Mouse (Mus musculus): ENCODE measurements around the gene Cep170. TPM values are rescaled to one million over a fixed set of nuclear protein-coding genes. Genes with fewer than 3 reads are reported as not detected.

Cep170 gene
- polyA plus RNA-seq, 1 experiment = 22.9 TPM

GRCm38 (mm10) chr1:176760673-176761072, 53.2 kb downstream of the Cep170 start:
- Histone ChIP-seq H3K4me1 (replicated peaks; ENCODE audit: control insufficient read depth, insufficient read depth, low read length) (no peaks in the 10 kb centered on the region), H3K36me3 (ENCODE audit: control insufficient read depth, insufficient read depth, low read length) (peaks cover 21% of the 10 kb centered on the region), H3K4me3 (ENCODE audit: control insufficient read depth, insufficient read depth, low read length) (no peak overlapping the region), H3K27me3 (ENCODE audit: control insufficient read depth, insufficient read depth, low read length) (no peaks in the 10 kb centered on the region), H3K27ac (ENCODE audit: control insufficient read depth, insufficient read depth, low read length) (no peak overlapping the region)
- 97% methylated on average over 1 of the region's 1 CpGs for WGBS
- TF ChIP-seq POLR2A (IDR thresholded peaks at IDR 0.05; ENCODE audit: control insufficient read depth, extremely low read depth, insufficient read depth, low read length, poor library complexity) = no peak
- no peak for TF ChIP-seq CTCF (IDR thresholded peaks at IDR 0.05; ENCODE audit: borderline replicate concordance, control insufficient read depth, extremely low read depth, insufficient read depth, low read length, poor library complexity)
- DNase-seq = no peak

GRCm38 (mm10) chr1:176755586-176755985, 58.3 kb downstream of the Cep170 start:
- no peak for DNase-seq
- no peaks in the 10 kb centered on the region for H3K27me3 ChIP-seq (ENCODE audit: control insufficient read depth, insufficient read depth, low read length)
- no peak for TF ChIP-seq POLR2A (IDR thresholded peaks at IDR 0.05; ENCODE audit: control insufficient read depth, extremely low read depth, insufficient read depth, low read length, poor library complexity)
- TF ChIP-seq CTCF (IDR thresholded peaks at IDR 0.05; ENCODE audit: borderline replicate concordance, control insufficient read depth, extremely low read depth, insufficient read depth, low read length, poor library complexity) = no peak
- H3K4me3 ChIP-seq (ENCODE audit: control insufficient read depth, insufficient read depth, low read length) = no peak overlapping the region
- peaks cover 31% of the 10 kb centered on the region for H3K36me3 ChIP-seq (ENCODE audit: control insufficient read depth, insufficient read depth, low read length)
- 97% methylated on average over 9 of the region's 9 CpGs for WGBS
- no peak overlapping the region for H3K27ac ChIP-seq (ENCODE audit: control insufficient read depth, insufficient read depth, low read length)
- H3K4me1 ChIP-seq (replicated peaks; ENCODE audit: control insufficient read depth, insufficient read depth, low read length) = no peaks in the 10 kb centered on the region

DNA sequence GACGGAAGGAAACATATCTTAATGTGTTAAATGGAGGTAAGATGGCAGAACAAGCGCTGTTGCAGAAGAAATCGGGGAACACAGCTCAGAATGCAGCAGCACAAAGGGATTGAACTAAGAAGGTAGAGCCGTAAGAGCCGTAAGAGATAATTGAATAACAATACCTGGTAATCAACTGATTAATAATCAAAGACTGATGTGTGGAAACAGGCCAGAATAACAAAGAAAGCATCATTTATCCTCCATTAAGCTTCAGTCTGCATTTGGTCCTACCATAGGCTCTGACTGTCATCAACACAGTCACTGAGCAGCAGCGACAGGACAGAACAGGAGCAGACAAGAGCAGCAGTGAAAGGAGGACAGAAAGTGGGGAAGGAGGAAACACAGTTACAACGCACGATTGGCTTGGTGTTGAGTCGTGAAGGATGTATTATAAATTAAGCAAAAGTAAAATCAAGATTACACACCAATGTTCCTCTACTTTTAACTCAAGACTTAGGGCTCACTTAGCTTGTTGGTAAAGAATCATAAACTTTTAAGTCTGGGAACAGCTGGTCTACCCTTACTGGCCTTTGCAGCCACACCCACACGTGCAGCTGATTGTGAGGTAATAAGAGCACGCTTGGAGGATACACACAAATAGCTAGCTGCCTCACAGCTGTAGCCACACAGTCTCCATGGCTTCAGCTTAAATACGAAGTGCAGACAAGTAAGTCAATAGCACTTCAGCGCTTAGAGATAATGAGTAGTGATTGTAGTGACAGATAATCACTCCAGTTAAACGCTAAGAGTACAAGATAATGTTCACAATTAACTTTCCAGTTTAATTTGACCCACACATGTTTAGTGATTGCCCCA, 59.8 kb downstream of the Cep170 start:
- H3K27me3 ChIP-seq (ENCODE audit: control insufficient read depth, insufficient read depth, low read length) = no peaks in the 10 kb centered on the region
- H3K4me3 ChIP-seq (ENCODE audit: control insufficient read depth, insufficient read depth, low read length) = no peak overlapping the region
- H3K36me3 ChIP-seq (ENCODE audit: control insufficient read depth, insufficient read depth, low read length) = peaks cover 31% of the 10 kb centered on the region
- WGBS = 96% methylated on average over 14 of the region's 14 CpGs
- no peak overlapping the region for H3K27ac ChIP-seq (ENCODE audit: control insufficient read depth, insufficient read depth, low read length)
- DNase-seq = no peak
- no peaks in the 10 kb centered on the region for H3K4me1 ChIP-seq (replicated peaks; ENCODE audit: control insufficient read depth, insufficient read depth, low read length)
- TF ChIP-seq POLR2A (IDR thresholded peaks at IDR 0.05; ENCODE audit: control insufficient read depth, extremely low read depth, insufficient read depth, low read length, poor library complexity) (no peak), CTCF (IDR thresholded peaks at IDR 0.05; ENCODE audit: borderline replicate concordance, control insufficient read depth, extremely low read depth, insufficient read depth, low read length, poor library complexity) (no peak)

DNA sequence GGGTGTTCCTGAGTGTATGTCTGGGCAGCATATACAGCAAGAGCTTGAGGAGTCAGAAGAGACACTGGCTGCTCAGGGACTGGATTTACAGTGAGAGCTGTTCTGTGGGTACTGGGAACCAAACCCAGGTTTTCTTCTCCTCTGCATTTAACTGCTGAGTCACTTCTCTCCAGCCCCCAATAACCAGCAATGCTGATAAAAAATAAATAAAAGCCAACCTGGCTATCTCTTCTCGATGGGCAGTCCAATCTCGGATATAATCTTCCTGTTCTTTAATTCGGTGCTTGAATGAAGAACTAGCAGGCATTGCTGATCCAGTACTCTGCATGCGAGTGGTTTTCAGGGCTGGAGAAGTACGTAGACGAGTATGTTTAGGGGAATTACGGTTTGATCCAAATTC, 64.2 kb downstream of the Cep170 start:
- H3K27ac ChIP-seq (ENCODE audit: control insufficient read depth, insufficient read depth, low read length) = no peak overlapping the region
- no peaks in the 10 kb centered on the region for H3K27me3 ChIP-seq (ENCODE audit: control insufficient read depth, insufficient read depth, low read length)
- peaks cover 6% of the 10 kb centered on the region; the same call in 1 of the 2 replicates for H3K36me3 ChIP-seq (ENCODE audit: control insufficient read depth, insufficient read depth, low read length)
- no peak for DNase-seq
- no peak overlapping the region for H3K4me3 ChIP-seq (ENCODE audit: control insufficient read depth, insufficient read depth, low read length)
- no peak for TF ChIP-seq POLR2A (IDR thresholded peaks at IDR 0.05; ENCODE audit: control insufficient read depth, extremely low read depth, insufficient read depth, low read length, poor library complexity)
- no peak for TF ChIP-seq CTCF (IDR thresholded peaks at IDR 0.05; ENCODE audit: borderline replicate concordance, control insufficient read depth, extremely low read depth, insufficient read depth, low read length, poor library complexity)
- 94% methylated on average over 7 of the region's 7 CpGs for WGBS
- no peaks in the 10 kb centered on the region for H3K4me1 ChIP-seq (replicated peaks; ENCODE audit: control insufficient read depth, insufficient read depth, low read length)

GRCm38 (mm10) chr1:176732834-176733233, 81.0 kb downstream of the Cep170 start:
- no peaks in the 10 kb centered on the region for H3K27me3 ChIP-seq (ENCODE audit: control insufficient read depth, insufficient read depth, low read length)
- DNase-seq = peak; percentile 13
- TF ChIP-seq CTCF (IDR thresholded peaks at IDR 0.05; ENCODE audit: borderline replicate concordance, control insufficient read depth, extremely low read depth, insufficient read depth, low read length, poor library complexity) (no peak), POLR2A (IDR thresholded peaks at IDR 0.05; ENCODE audit: control insufficient read depth, extremely low read depth, insufficient read depth, low read length, poor library complexity) (no peak)
- no peaks in the 10 kb centered on the region for H3K4me1 ChIP-seq (replicated peaks; ENCODE audit: control insufficient read depth, insufficient read depth, low read length)
- peaks cover 22% of the 10 kb centered on the region for H3K36me3 ChIP-seq (ENCODE audit: control insufficient read depth, insufficient read depth, low read length)
- 15% methylated on average over 2 of the region's 2 CpGs for WGBS
- H3K27ac ChIP-seq (ENCODE audit: control insufficient read depth, insufficient read depth, low read length) = no peak overlapping the region
- H3K4me3 ChIP-seq (ENCODE audit: control insufficient read depth, insufficient read depth, low read length) = no peak overlapping the region

DNA sequence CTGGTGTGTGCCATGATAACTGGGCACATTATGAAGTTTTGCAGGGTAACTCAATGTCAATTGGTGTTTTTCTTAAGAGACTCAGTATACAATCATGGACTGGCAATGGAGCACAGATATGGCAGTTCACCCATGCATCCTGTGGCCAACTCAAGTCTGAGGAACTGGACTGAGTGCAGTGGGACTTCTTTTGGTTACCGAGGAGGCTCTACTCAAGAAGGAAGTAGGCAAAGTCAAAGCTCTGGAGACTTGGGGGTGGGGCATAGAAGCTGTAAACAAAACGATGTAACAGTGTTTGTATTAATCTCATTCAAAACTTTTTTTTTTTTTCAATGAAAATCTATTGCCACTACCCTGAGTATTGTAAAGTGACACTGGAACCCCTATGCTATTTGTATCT, 83.3 kb downstream of the Cep170 start:
- Histone ChIP-seq H3K4me1 (replicated peaks; ENCODE audit: control insufficient read depth, insufficient read depth, low read length) (no peaks in the 10 kb centered on the region), H3K27ac (ENCODE audit: control insufficient read depth, insufficient read depth, low read length) (no peak overlapping the region), H3K27me3 (ENCODE audit: control insufficient read depth, insufficient read depth, low read length) (no peaks in the 10 kb centered on the region), H3K36me3 (ENCODE audit: control insufficient read depth, insufficient read depth, low read length) (peaks cover 8% of the 10 kb centered on the region), H3K4me3 (ENCODE audit: control insufficient read depth, insufficient read depth, low read length) (no peak overlapping the region)
- WGBS = 52% methylated on average over 2 of the region's 2 CpGs
- TF ChIP-seq CTCF (IDR thresholded peaks at IDR 0.05; ENCODE audit: borderline replicate concordance, control insufficient read depth, extremely low read depth, insufficient read depth, low read length, poor library complexity) (no peak), POLR2A (IDR thresholded peaks at IDR 0.05; ENCODE audit: control insufficient read depth, extremely low read depth, insufficient read depth, low read length, poor library complexity) (no peak)
- no peak for DNase-seq
